Mouse (Mus musculus) midbrain, embryonic 10.5 days (tissue): ENCODE measurements around the gene Grm8. TPM values are rescaled to one million over a fixed set of nuclear protein-coding genes. Genes with fewer than 3 reads are reported as not detected.

ENCODE experiments used
- DNase-seq: peaks from one replicate; pipeline ENCODE4 v3.0.0-alpha.2; 2017; ENCODE audit warnings: low spot score
- H3K27ac ChIP-seq: fragments of 300-500 bp; sonication (generic); replicated peaks from 2 replicates; pipeline ENCODE4 v1.5.1; 2016; ENCODE audit warnings: mild to moderate bottlenecking
- H3K27me3 ChIP-seq: fragments of 300-500 bp; sonication (generic); 2 replicates; pipeline ENCODE4 v1.6.1; 2016; ENCODE audit warnings: low read depth, mild to moderate bottlenecking; ENCODE audit not compliant: poor library complexity, severe bottlenecking
- H3K36me3 ChIP-seq: fragments of 300-500 bp; sonication (generic); 2 replicates; pipeline ENCODE4 v1.6.1; 2016; ENCODE audit warnings: mild to moderate bottlenecking, moderate library complexity
- H3K4me1 ChIP-seq: fragments of 300-500 bp; sonication (generic); 2 replicates; pipeline ENCODE4 v1.6.1; 2016
- H3K4me3 ChIP-seq: fragments of 300-500 bp; sonication (generic); 2 replicates; pipeline ENCODE4 v1.5.1; 2016; ENCODE audit warnings: mild to moderate bottlenecking, moderate library complexity
- H3K9me3 ChIP-seq: fragments of 300-500 bp; sonication (generic); replicated peaks from 2 replicates; pipeline ENCODE4 v1.6.1; 2016; ENCODE audit warnings: mild to moderate bottlenecking
- WGBS: fragments of 180-500 bp; shearing (Covaris S2); methylation state at CpG from one replicate; pipeline ENCODE4 v1.1.7; 2016; 5-methylcytosine and 5-hydroxymethylcytosine counted together
- polyA plus RNA-seq: library from polyadenylated mRNA; unstranded; fragments of >200 nt; fragmentation: Nextera tagmentation; extraction: Ambion mirVana; gene quantifications from 2 replicates; pipeline ENCODE4 v1.2.1, GENCODE M21; 2016

Grm8 gene
- polyA plus RNA-seq, 1 experiment from 2014 or later, result 0.93 TPM

DNA sequence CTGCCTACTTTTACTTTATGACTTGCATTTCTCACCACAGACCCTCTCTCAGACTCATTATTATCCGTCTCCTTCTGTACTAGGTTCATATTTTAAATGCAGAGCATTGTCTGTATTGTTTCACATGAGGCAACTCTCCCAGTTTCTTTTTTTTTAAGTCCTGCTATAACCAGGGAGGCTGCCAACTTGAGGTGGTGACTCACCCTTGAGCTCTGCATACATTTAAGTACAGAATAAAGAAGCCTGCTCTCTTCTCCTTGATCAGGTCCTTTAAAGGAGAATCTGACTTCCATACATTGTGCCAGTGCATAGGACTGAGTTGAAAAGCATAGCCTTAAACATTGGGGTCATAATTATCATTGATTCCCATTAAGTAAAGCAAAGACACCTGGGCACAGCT, 488.5 kb downstream of the Grm8 start:
- no peak overlapping the region for H3K27ac ChIP-seq
- no peaks in the 10 kb centered on the region for H3K9me3 ChIP-seq
- no peaks in the 10 kb centered on the region for H3K27me3 ChIP-seq
- H3K36me3 ChIP-seq, result no peaks in the 10 kb centered on the region
- 72% methylated on average over 1 of the region's 1 CpGs for WGBS
- no peaks in the 10 kb centered on the region for H3K4me1 ChIP-seq
- no peak for DNase-seq
- H3K4me3 ChIP-seq, result no peak overlapping the region

GRCm38 (mm10) chr6:27645054-27645453, 489.9 kb downstream of the Grm8 start:
- no peak for DNase-seq
- H3K27ac ChIP-seq, result no peak overlapping the region
- H3K4me3 ChIP-seq, result no peak overlapping the region
- no peaks in the 10 kb centered on the region for H3K9me3 ChIP-seq
- WGBS, result 80% methylated on average over 5 of the region's 5 CpGs
- no peaks in the 10 kb centered on the region for H3K27me3 ChIP-seq
- no peaks in the 10 kb centered on the region for H3K4me1 ChIP-seq
- no peaks in the 10 kb centered on the region for H3K36me3 ChIP-seq

GRCm38 (mm10) chr6:27635898-27636297, 499.1 kb downstream of the Grm8 start:
- Histone ChIP-seq H3K27ac (no peak overlapping the region), H3K9me3 (no peaks in the 10 kb centered on the region), H3K4me1 (no peaks in the 10 kb centered on the region), H3K36me3 (no peaks in the 10 kb centered on the region), H3K4me3 (no peak overlapping the region), H3K27me3 (no peaks in the 10 kb centered on the region)
- WGBS, result 65% methylated on average over 3 of the region's 3 CpGs
- DNase-seq, result no peak

DNA sequence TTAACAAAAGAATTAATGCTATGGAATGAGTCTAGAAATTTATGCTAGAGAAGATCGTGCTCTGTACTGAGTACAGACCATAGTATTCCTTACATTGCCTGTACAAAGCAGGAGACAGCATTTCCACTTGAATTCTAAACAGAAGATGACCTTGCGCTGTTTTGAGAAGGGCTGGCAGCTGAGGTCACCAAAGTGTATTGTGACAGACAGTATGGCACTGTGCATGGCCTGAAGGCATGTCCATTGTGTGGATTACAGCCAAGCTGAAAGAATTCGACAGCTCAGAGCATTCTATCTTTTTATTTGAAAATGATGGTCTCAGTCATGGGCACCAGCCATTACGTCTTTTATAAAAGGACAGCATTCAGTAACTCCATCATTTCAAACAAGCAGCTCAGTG, 517.5 kb downstream of the Grm8 start:
- Histone ChIP-seq H3K27ac (no peak overlapping the region), H3K4me1 (no peaks in the 10 kb centered on the region), H3K36me3 (no peaks in the 10 kb centered on the region), H3K9me3 (no peaks in the 10 kb centered on the region), H3K27me3 (no peaks in the 10 kb centered on the region), H3K4me3 (no peak overlapping the region)
- DNase-seq, result no peak
- 77% methylated on average over 4 of the region's 4 CpGs for WGBS

DNA sequence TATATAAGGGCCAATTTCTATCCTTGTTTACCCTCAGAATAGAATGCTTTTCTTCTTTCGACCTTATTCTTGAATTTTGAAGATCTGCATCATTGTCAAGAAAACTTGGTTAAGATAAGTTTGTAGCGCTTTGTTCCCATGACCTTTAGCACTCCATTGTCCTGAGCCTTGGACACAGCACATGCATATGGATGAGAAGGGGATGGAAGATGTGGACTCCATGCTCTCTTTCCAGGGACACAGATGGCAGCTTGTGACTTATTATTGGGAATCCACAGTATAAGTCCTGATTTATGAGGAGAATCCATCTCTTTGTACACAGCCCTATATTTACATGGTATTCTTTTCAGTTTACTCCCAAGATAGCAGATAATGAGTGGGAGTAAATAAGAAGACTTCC, 554.5 kb downstream of the Grm8 start:
- Histone ChIP-seq H3K27ac (no peak overlapping the region), H3K4me1 (peaks cover 7% of the 10 kb centered on the region; the same call in 1 of the 2 replicates), H3K9me3 (no peaks in the 10 kb centered on the region), H3K36me3 (no peaks in the 10 kb centered on the region), H3K27me3 (no peaks in the 10 kb centered on the region), H3K4me3 (no peak overlapping the region)
- no peak for DNase-seq
- WGBS, result 66% methylated on average over 2 of the region's 2 CpGs

DNA sequence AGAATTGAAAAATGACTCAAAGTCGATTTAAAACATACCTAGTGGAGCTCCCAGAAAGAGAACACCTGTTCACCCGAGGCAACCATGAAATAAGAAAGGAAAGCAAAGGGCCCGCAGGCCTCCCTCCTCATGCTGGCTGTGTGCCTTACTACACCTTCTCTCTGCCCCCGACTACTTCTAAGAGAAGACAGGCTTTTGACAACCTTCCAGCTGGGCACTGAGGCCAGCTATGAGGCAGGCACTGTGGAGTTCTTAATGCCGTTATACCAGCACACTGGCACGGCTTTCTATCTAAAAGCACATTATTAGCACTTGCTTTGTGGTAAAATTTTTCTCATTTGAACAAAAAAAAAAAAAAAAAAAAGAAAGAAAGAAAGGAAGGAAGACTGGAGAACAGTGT, 589.5 kb downstream of the Grm8 start:
- DNase-seq, result no peak
- Histone ChIP-seq H3K27me3 (no peaks in the 10 kb centered on the region), H3K4me1 (no peaks in the 10 kb centered on the region), H3K27ac (no peak overlapping the region), H3K36me3 (no peaks in the 10 kb centered on the region), H3K9me3 (no peaks in the 10 kb centered on the region), H3K4me3 (no peak overlapping the region)
- WGBS, result 84% methylated on average over 6 of the region's 6 CpGs

- no peak for DNase-seq
- Histone ChIP-seq H3K4me1 (no peaks in the 10 kb centered on the region), H3K36me3 (no peaks in the 10 kb centered on the region), H3K9me3 (no peaks in the 10 kb centered on the region), H3K27me3 (no peaks in the 10 kb centered on the region), H3K4me3 (no peak overlapping the region), H3K27ac (no peak overlapping the region)
- WGBS, result 74% methylated on average over 1 of the region's 1 CpGs
These were observed 617.4 kb downstream of the Grm8 start for GRCm38 (mm10) chr6:27517620-27518019.

- WGBS, result 89% methylated on average over 5 of the region's 5 CpGs
- Histone ChIP-seq H3K4me3 (no peak overlapping the region), H3K4me1 (no peaks in the 10 kb centered on the region), H3K9me3 (no peaks in the 10 kb centered on the region), H3K36me3 (no peaks in the 10 kb centered on the region), H3K27me3 (no peaks in the 10 kb centered on the region), H3K27ac (no peak overlapping the region)
- no peak for DNase-seq
These were observed 674.0 kb downstream of the Grm8 start for GRCm38 (mm10) chr6:27460998-27461397.

DNA sequence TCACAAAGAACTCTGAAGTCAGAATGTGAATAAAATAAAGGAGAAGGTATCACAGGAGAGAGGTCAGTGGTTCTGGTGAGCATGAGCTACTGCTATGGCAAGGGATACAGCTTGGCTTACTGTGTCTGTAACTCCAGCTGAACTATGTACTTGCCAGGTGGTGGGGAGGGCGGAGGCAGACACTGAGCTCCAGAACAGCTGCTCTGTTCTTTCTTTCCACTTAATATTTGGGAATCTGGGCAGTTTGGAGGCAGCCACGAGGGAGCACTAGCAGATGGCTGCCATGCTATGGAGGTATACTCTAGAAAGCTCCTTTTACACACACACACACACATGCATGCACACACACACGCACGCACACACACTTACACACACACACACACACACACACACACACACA, 726.5 kb downstream of the Grm8 start:
- no peak for DNase-seq
- no peaks in the 10 kb centered on the region for H3K27me3 ChIP-seq
- H3K36me3 ChIP-seq, result no peaks in the 10 kb centered on the region
- H3K4me1 ChIP-seq, result no peaks in the 10 kb centered on the region; the same call in 1 of the 2 replicates
- WGBS, result 79% methylated on average over 4 of the region's 4 CpGs
- no peaks in the 10 kb centered on the region for H3K9me3 ChIP-seq
- no peak overlapping the region for H3K4me3 ChIP-seq
- H3K27ac ChIP-seq, result no peak overlapping the region

GRCm38 (mm10) chr6:27372416-27372815, 762.6 kb downstream of the Grm8 start:
- Histone ChIP-seq H3K4me1 (no peaks in the 10 kb centered on the region), H3K36me3 (no peaks in the 10 kb centered on the region), H3K9me3 (no peaks in the 10 kb centered on the region), H3K27ac (no peak overlapping the region), H3K4me3 (no peak overlapping the region), H3K27me3 (no peaks in the 10 kb centered on the region)
- no peak for DNase-seq

DNA sequence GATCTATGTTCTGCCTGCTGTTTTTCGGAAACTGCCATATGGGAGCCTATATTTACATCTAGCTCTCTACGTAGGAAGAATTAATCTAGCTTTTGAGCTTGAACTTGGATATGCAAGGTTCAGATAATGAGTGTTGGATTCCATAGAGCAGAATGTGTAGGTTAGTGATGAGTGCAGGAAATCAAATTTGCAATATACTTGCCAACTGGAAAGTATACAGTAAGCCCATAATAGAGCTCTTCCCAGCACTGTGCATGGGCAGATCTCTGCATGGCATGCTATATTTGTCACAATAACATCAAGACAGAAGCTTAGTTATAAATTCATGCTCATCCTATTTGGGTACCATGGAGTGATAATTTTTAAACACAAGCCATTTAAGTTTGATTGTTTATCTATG, 763.9 kb downstream of the Grm8 start:
- Histone ChIP-seq H3K4me3 (no peak overlapping the region), H3K4me1 (no peaks in the 10 kb centered on the region), H3K9me3 (no peaks in the 10 kb centered on the region), H3K27ac (no peak overlapping the region), H3K27me3 (no peaks in the 10 kb centered on the region), H3K36me3 (no peaks in the 10 kb centered on the region)
- 81% methylated on average over 2 of the region's 2 CpGs for WGBS
- DNase-seq, result no peak

GRCm38 (mm10) chr6:27363775-27364174, 771.2 kb downstream of the Grm8 start:
- Histone ChIP-seq H3K27me3 (no peaks in the 10 kb centered on the region), H3K4me1 (no peaks in the 10 kb centered on the region), H3K9me3 (no peaks in the 10 kb centered on the region), H3K36me3 (no peaks in the 10 kb centered on the region), H3K4me3 (no peak overlapping the region), H3K27ac (no peak overlapping the region)
- 88% methylated on average over 8 of the region's 8 CpGs for WGBS
- DNase-seq, result no peak

- no peaks in the 10 kb centered on the region for H3K4me1 ChIP-seq
- no peaks in the 10 kb centered on the region for H3K36me3 ChIP-seq
- no peak overlapping the region for H3K27ac ChIP-seq
- H3K9me3 ChIP-seq, result no peaks in the 10 kb centered on the region
- no peaks in the 10 kb centered on the region for H3K27me3 ChIP-seq
- H3K4me3 ChIP-seq, result no peak overlapping the region
- DNase-seq, result no peak
These were observed 774.5 kb downstream of the Grm8 start for GRCm38 (mm10) chr6:27360440-27360839.

- H3K4me3 ChIP-seq, result no peak overlapping the region
- no peaks in the 10 kb centered on the region for H3K27me3 ChIP-seq
- H3K9me3 ChIP-seq, result no peaks in the 10 kb centered on the region
- no peaks in the 10 kb centered on the region for H3K36me3 ChIP-seq
- H3K4me1 ChIP-seq, result no peaks in the 10 kb centered on the region
- WGBS, result 92% methylated on average over 4 of the region's 4 CpGs
- no peak for DNase-seq
- no peak overlapping the region for H3K27ac ChIP-seq
These were observed 783.8 kb downstream of the Grm8 start for GRCm38 (mm10) chr6:27351147-27351546.
